Mouse (Mus musculus): ENCODE measurements around the gene Ppef1. TPM values are rescaled to one million over a fixed set of nuclear protein-coding genes. Genes with fewer than 3 reads are reported as not detected.
A peak's percentile ranks its signal among the peaks of the same experiment; 100 is the strongest.

The Ppef1 gene
- polyA plus RNA-seq, 1 experiment from 2014 or later, result 0.34 TPM

DNA sequence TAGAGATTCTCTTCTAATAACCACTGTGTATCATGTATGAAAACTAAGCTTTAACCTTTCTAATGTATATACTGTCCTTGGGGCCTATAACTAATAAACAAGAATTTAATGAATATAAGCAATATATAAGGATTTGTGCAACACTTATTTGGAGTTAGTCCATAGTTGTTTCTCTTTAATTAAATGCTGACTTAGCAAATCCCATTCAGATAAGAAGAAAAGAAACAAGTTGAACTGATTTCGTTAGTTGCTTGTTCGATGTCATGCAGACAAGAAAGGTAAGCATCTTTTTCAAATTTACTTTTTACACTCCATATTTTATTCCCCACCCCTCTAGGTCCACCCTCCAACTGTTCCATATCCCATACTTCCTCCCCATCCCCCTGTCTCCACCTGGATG lies 45.5 kb downstream of the Ppef1 start:
- WGBS, result 92% methylated on average over 2 of the region's 2 CpGs
- Histone ChIP-seq H3K27me3 (replicated peaks) (0 out of 2 replicates have a peak, but pooled peaks cover 3% of the 10 kb centered on the region), H3K4me3 (no peak overlapping the region), H3K4me2 (no peak overlapping the region), H3K9me3 (no peaks in the 10 kb centered on the region), H3K27ac (no peak overlapping the region), H3K9ac (no peak overlapping the region), H3K36me3 (replicated peaks) (no peaks in the 10 kb centered on the region), H3K4me1 (no peaks in the 10 kb centered on the region)
- no peak for ATAC-seq (replicated peaks)

DNA sequence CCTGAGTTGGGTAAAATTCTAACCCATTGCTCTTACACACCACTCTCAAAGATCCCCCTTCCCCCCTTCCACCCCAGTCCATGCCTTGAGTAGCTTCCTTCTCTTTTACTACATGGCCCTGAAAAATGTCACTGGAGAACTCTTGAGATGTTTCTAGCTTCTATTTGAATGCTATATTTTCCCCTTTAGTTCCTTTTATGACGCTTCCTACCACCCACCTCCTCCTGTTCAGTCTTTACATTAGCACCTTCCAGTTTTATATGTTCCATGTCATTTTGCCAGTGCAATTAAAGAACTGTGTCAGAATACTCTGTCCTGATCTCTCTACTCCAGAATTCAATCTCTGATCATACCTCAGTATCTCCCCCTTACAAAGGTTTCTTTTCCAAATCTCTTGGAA lies 65.6 kb downstream of the Ppef1 start:
- no peaks in the 10 kb centered on the region for H3K4me1 ChIP-seq
- no peak for ATAC-seq (replicated peaks)
- WGBS, result 93% methylated on average over 1 of the region's 1 CpGs

DNA sequence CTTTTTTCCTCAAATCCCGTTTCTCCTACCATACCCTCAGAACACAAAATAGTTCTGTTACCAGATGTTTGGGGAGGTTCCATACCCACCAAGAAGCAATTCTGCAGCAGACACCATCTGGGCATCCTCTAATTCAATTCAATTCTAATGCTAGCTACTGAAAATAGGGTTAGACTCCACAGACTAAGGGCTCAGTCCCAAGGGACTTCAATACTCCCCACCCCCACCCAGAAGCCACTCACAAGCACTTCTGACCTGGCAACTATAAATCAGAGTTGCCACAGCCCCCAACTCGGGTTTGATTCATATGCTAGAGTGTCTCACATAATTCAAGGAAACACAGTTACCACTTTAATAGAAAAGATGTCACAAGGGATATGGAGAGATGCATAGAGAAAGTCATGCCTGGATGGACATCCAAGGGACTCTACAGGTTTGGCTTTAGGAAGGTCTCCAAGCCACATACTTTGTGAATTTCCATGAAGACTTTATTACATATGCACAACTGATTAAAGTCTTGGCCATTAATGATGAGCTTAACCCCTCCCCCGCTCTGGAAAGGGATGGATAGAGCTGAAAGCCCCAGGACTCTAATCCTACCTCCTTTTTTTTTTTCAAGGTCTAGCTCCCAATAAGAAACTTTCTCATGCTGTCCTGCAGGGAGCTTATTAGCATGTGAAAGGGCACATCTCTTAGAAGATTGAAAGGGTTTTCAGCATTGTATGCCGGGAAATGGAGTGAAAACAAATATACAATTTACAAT lies 124.5 kb downstream of the Ppef1 start:
- Histone ChIP-seq H3K4me3 (no peak overlapping the region), H3K9ac (no peak overlapping the region), H3K4me2 (no peak overlapping the region), H3K27me3 (replicated peaks) (peaks cover 9% of the 10 kb centered on the region; the same call in 1 of the 2 replicates), H3K9me3 (no peaks in the 10 kb centered on the region), H3K4me1 (no peaks in the 10 kb centered on the region), H3K36me3 (replicated peaks) (no peaks in the 10 kb centered on the region), H3K27ac (no peak overlapping the region)
- ATAC-seq (replicated peaks), result no peak
- 25% methylated on average over 4 of the region's 4 CpGs for WGBS

More for the DNA sequence above, 65.6 kb downstream of the Ppef1 start:
- Histone ChIP-seq H3K27me3 (replicated peaks) (peaks cover 4% of the 10 kb centered on the region; the same call in 1 of the 2 replicates), H3K27ac (no peak overlapping the region), H3K4me3 (no peak overlapping the region), H3K36me3 (replicated peaks) (no peaks in the 10 kb centered on the region), H3K9ac (no peak overlapping the region), H3K4me2 (no peak overlapping the region), H3K9me3 (no peaks in the 10 kb centered on the region)

DNA sequence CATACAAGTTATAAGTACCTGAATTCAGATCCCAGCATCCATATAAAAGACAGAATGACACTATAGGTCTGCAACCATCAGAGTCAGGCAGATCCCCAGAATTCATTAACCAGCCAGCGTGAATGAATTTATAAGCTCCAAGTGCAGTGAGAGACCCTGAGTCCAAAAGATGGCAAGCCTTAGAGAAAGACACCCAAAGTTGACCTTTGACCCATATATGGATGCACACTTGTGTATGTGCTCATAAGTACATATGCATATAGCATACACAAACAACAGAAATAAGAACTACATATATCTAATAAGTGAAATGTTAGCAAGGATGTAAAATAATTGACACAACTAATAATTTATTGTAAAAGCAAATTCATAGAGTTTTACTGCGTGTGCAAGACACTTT lies 125.1 kb downstream of the Ppef1 start:
- H3K27ac ChIP-seq, result no peak overlapping the region
- no peak overlapping the region for H3K4me3 ChIP-seq
- ATAC-seq (replicated peaks), result no peak
- no peaks in the 10 kb centered on the region for H3K9me3 ChIP-seq
- no peak overlapping the region for H3K4me2 ChIP-seq
- H3K27me3 ChIP-seq (replicated peaks), result peaks cover 9% of the 10 kb centered on the region; the same call in 1 of the 2 replicates
- no peaks in the 10 kb centered on the region for H3K36me3 ChIP-seq (replicated peaks)
- H3K9ac ChIP-seq, result no peak overlapping the region
- no peaks in the 10 kb centered on the region for H3K4me1 ChIP-seq
- 60% methylated on average over 2 of the region's 2 CpGs for WGBS

DNA sequence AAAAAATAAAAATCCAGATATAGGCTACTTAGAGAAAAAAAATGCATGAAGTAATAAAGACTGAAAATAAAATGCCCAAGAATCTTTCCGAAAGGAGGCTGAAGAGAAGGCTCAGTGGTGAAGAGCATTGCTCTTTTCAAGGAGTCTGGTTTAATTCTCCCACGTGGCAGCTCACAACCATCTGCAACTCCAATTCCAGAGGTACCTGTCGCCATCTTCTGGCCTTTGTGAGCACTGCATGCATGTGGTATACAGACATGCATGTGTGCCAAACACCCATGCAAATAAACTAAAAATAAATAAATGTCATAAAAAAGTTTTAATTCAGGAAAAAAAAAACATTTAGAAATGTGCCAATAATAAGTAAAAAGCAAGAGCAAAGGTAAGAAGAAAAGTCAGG lies 125.7 kb downstream of the Ppef1 start:
- Histone ChIP-seq H3K4me3 (no peak overlapping the region), H3K4me1 (no peaks in the 10 kb centered on the region), H3K4me2 (no peak overlapping the region), H3K36me3 (replicated peaks) (no peaks in the 10 kb centered on the region), H3K9me3 (no peaks in the 10 kb centered on the region), H3K27ac (no peak overlapping the region), H3K9ac (no peak overlapping the region), H3K27me3 (replicated peaks) (peaks cover 9% of the 10 kb centered on the region; the same call in 1 of the 2 replicates)
- 41% methylated on average over 3 of the region's 3 CpGs for WGBS
- no peak for ATAC-seq (replicated peaks)

DNA sequence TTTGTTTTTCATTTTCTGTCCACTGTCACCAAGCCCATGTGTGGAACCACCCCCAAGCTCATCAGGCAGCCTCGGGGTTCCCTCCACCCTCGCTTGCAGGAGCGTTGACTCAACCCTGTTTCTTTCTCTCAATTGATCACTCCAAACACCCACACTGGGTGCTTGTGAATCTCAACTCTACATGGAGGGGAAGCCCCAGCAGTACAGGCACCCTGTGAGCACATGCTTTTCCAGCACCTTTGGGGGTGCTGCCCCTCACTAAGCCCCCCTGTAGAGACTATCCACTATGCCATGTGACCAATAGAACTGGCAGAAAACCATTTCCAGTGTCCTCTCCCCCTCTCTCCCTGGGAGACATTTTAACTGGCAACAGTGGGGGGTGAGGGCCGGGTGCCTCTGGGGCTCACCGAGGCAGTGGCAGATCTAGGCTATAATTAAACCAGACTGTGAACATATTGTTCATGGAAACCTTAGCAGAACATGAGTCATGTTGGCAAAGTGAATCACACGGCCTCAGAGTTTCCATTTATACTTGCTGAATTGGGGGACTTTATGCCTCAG lies 131.5 kb downstream of the Ppef1 start:
- Histone ChIP-seq H3K36me3 (replicated peaks) (no peaks in the 10 kb centered on the region), H3K9ac (no peak overlapping the region), H3K27ac (no peak overlapping the region), H3K4me3 (no peak overlapping the region), H3K9me3 (no peaks in the 10 kb centered on the region), H3K4me2 (no peak overlapping the region), H3K4me1 (peaks cover 6% of the 10 kb centered on the region; the same call in 1 of the 2 replicates), H3K27me3 (replicated peaks) (peaks cover 10% of the 10 kb centered on the region; the same call in 1 of the 2 replicates)
- WGBS, result 59% methylated on average over 6 of the region's 6 CpGs
- no peak for ATAC-seq (replicated peaks)

DNA sequence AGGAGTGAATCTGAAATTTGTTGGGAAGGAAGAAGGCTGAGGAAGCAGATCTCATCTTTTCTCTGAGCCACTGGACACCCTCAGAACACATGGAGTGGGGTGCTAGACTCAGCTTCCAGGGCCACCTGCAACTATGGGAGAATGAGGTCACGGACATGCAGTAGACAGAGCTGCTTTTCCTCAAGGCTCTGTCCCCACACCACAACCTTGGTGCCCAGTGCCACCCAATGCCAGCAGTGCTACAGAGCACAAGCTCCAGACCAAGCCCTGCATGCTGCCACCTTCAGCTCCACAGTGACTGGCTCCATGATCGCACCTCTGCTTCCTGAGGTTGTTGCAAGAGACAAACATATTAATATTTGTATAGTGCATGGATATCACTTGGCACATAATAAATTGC lies 132.2 kb downstream of the Ppef1 start:
- Histone ChIP-seq H3K27ac (no peak overlapping the region), H3K4me2 (no peak overlapping the region), H3K36me3 (replicated peaks) (no peaks in the 10 kb centered on the region), H3K4me1 (peaks cover 10% of the 10 kb centered on the region; the same call in 1 of the 2 replicates), H3K4me3 (no peak overlapping the region), H3K9me3 (no peaks in the 10 kb centered on the region), H3K9ac (no peak overlapping the region), H3K27me3 (replicated peaks) (peaks cover 10% of the 10 kb centered on the region; the same call in 1 of the 2 replicates)
- 91% methylated on average over 2 of the region's 2 CpGs for WGBS
- no peak for ATAC-seq (replicated peaks)

DNA sequence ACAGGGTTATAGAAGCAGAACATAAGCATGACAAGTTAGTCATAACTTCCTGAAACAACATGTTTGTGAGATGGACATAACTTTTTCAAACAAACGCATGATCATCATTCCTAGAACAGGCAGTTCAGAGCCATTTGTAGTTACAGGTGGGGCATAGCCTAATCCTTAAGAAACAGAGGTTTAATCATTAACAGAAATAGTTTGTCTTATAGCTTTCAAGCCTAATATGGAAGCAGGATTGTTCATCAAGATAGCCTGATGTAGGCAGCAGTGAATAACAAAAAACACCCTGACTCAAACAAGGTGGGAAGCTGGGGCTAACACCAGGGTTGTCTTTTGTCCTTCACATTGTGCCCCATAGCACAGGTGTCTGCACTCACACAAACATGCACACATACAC lies 132.8 kb downstream of the Ppef1 start:
- peaks cover 10% of the 10 kb centered on the region; the same call in 1 of the 2 replicates for H3K4me1 ChIP-seq
- H3K9me3 ChIP-seq, result no peaks in the 10 kb centered on the region
- no peak for ATAC-seq (replicated peaks)
- H3K27me3 ChIP-seq (replicated peaks), result peaks cover 10% of the 10 kb centered on the region; the same call in 1 of the 2 replicates
- H3K36me3 ChIP-seq (replicated peaks), result no peaks in the 10 kb centered on the region
- H3K4me2 ChIP-seq, result no peak overlapping the region
- no peak overlapping the region for H3K27ac ChIP-seq
- no peak overlapping the region for H3K4me3 ChIP-seq
- WGBS, result 83% methylated on average over 1 of the region's 1 CpGs
- no peak overlapping the region for H3K9ac ChIP-seq

DNA sequence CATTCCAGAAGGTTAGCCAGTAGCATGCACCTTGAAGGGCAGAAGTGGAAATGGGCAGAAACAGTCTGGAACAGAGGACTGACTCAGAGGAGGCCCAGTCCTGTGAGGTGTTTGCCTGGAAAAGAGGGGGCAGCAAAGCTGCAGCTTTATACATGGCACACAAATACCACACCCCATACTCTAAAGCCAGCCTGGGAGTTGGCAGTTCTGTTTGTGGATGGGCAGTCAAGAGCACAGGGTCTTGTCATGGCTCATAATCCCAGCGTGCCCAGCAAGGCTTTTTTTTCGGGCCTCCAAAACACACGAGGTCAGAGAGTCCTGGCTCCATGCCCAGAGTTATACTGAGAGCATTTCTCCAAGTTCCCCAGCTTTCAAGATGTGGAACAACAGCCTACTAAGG lies 134.5 kb downstream of the Ppef1 start:
- H3K36me3 ChIP-seq (replicated peaks), result no peaks in the 10 kb centered on the region
- no peak overlapping the region for H3K27ac ChIP-seq
- ATAC-seq (replicated peaks), result no peak
- no peaks in the 10 kb centered on the region for H3K9me3 ChIP-seq
- 39% methylated on average over 3 of the region's 3 CpGs for WGBS
- H3K4me3 ChIP-seq, result no peak overlapping the region
- H3K27me3 ChIP-seq (replicated peaks), result peaks cover 10% of the 10 kb centered on the region; the same call in 1 of the 2 replicates
- no peak overlapping the region for H3K9ac ChIP-seq
- peaks cover 10% of the 10 kb centered on the region; the same call in 1 of the 2 replicates for H3K4me1 ChIP-seq
- H3K4me2 ChIP-seq, result no peak overlapping the region

DNA sequence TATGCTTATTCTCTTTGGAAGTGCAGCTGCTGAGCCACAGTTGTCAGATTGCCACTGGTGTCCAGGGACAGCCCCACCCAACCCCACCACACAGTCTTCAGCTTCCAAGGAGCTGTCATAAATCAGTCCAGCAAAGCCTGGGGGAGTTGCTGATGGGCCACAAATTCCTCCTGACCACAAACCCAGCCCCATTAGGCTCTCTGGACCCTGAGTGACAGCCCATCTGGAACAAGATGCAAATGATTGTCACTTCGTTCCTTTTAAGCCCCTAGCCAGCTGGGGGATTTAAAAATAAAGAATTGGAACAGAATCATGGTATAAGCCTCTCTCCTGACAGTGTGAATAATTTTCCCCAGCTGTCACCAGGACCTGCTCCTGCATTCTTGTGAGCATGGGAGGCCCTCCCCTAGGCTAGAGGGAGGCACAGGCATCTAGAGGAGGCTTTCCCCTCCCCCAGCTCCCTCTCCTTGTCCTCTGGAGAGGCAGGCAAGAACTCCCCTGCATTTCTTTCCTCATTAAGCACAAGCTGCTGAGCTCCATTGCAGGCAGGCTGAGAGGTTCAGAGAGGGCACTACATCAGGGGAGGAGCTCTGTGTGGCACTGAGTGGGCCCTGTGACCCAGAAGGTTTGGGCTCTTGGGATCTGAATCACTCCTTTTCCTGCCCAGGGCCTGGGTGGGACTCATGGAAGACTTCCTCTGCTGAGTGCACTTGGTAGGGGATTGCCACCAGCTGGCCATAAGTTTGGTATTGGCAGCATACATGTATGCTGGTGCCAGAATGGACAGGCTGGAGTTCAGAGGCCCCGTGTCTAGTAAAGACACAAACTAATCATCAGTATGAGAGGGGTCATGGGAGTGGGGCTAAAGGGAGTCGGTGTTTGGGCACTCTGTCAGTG lies 136.8 kb downstream of the Ppef1 start:
- Histone ChIP-seq H3K36me3 (replicated peaks) (no peaks in the 10 kb centered on the region), H3K4me3 (no peak overlapping the region), H3K27ac (peak overlapping the region; percentile 58), H3K4me1 (peaks cover 10% of the 10 kb centered on the region; the same call in 1 of the 2 replicates), H3K27me3 (replicated peaks) (peaks cover 10% of the 10 kb centered on the region; the same call in 1 of the 2 replicates), H3K9me3 (no peaks in the 10 kb centered on the region), H3K9ac (no peak overlapping the region), H3K4me2 (no peak overlapping the region)
- ATAC-seq (replicated peaks), result peak; percentile 92
- 35% methylated on average over 3 of the region's 3 CpGs for WGBS

DNA sequence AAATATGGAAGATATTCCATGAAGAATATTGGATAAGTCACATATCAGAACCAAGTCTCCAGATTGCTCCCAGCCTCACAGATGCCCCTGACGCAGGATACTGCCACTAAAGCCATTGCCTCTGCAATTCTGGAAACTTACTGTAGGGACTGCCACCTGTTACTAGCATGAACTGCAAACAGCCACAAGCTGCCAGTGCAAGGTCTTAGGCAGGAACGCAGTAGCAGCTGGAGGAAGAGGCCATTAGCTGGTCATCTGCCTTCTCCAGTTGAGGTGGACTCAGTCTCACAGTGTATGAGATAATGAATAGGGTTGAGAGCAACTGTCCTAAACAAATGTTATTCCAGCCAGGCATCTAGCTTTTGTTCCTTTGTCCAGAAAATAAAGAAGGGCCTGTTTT lies 137.5 kb downstream of the Ppef1 start:
- H3K4me2 ChIP-seq, result no peak overlapping the region
- ATAC-seq (replicated peaks), result no peak
- no peaks in the 10 kb centered on the region for H3K36me3 ChIP-seq (replicated peaks)
- WGBS, result 84% methylated on average over 2 of the region's 2 CpGs
- H3K9me3 ChIP-seq, result no peaks in the 10 kb centered on the region
- 0 out of 2 replicates have a peak overlapping the region, but pooled peaks have one; percentile 58 for H3K27ac ChIP-seq
- 0 out of 2 replicates have a peak, but pooled peaks cover 10% of the 10 kb centered on the region for H3K27me3 ChIP-seq (replicated peaks)
- H3K4me1 ChIP-seq, result peaks cover 10% of the 10 kb centered on the region; the same call in 1 of the 2 replicates
- no peak overlapping the region for H3K4me3 ChIP-seq
- no peak overlapping the region for H3K9ac ChIP-seq

DNA sequence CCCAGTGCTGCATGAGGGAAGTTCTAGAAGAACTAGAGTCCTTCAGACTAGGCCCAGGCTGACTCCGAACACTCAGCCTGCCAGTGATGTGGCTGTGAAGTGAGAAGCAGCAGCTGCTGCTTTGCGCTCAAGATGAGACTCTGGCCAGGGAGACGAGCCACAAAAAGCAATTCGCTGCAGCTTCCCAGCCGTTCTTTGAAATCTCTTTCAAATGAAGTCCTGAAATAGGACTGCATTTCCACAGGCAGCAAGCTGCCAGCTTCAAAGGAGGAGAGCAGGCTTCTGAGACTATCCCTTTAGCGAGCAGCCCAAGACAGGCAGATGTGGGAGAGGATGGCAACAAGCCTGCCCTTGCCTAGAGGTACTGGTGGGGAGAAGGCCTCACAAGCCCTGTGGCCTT lies 142.6 kb downstream of the Ppef1 start:
- H3K36me3 ChIP-seq (replicated peaks), result no peaks in the 10 kb centered on the region
- 69% methylated on average over 6 of the region's 6 CpGs for WGBS
- peaks cover 6% of the 10 kb centered on the region; the same call in 1 of the 2 replicates for H3K27me3 ChIP-seq (replicated peaks)
- no peak overlapping the region for H3K4me2 ChIP-seq
- no peak overlapping the region for H3K9ac ChIP-seq
- no peaks in the 10 kb centered on the region for H3K4me1 ChIP-seq
- ATAC-seq (replicated peaks), result 0 out of 2 replicates have a peak, but pooled peaks have one; percentile 37
- 0 out of 2 replicates have a peak overlapping the region, but pooled peaks have one; percentile 15 for H3K27ac ChIP-seq
- no peaks in the 10 kb centered on the region for H3K9me3 ChIP-seq
- no peak overlapping the region for H3K4me3 ChIP-seq
